Mouse (Mus musculus) embryonic facial prominence, embryonic 12.5 days (tissue): ENCODE measurements around the gene Enox1. TPM values are rescaled to one million over a fixed set of nuclear protein-coding genes. Genes with fewer than 3 reads are reported as not detected.

Experiments used
- ATAC-seq: fragments of 200-750 bp; cut with Nextera tagmentation; 2 replicates; pipeline ENCODE4 v1.8.0; 2017; ENCODE audit not compliant: insufficient number of reproducible peaks, insufficient read depth, low FRiP score, low TSS enrichment
- H3K27ac ChIP-seq: fragments of 300-500 bp; sonication (generic); 2 replicates; pipeline ENCODE4 v1.5.1; 2016; ENCODE audit warnings: mild to moderate bottlenecking
- H3K27me3 ChIP-seq: fragments of 300-500 bp; sonication (generic); 2 replicates; pipeline ENCODE4 v1.6.1; 2016; ENCODE audit warnings: mild to moderate bottlenecking, moderate library complexity
- H3K36me3 ChIP-seq: fragments of 300-500 bp; sonication (generic); 2 replicates; pipeline ENCODE4 v1.6.1; 2016; ENCODE audit warnings: mild to moderate bottlenecking
- H3K4me1 ChIP-seq: fragments of 300-500 bp; sonication (generic); 2 replicates; pipeline ENCODE4 v1.6.1; 2016
- H3K4me2 ChIP-seq: fragments of 300-500 bp; sonication (generic); replicated peaks from 2 replicates; pipeline ENCODE4 v1.6.1; 2016; ENCODE audit warnings: mild to moderate bottlenecking, moderate library complexity
- H3K4me3 ChIP-seq: fragments of 300-500 bp; sonication (generic); 2 replicates; pipeline ENCODE4 v1.5.1; 2016; ENCODE audit warnings: mild to moderate bottlenecking
- H3K9ac ChIP-seq: fragments of 300-500 bp; sonication (generic); 2 replicates; pipeline ENCODE4 v1.6.1; 2016; ENCODE audit warnings: mild to moderate bottlenecking, moderate library complexity
- H3K9me3 ChIP-seq: fragments of 300-500 bp; sonication (generic); 2 replicates; pipeline ENCODE4 v1.6.1; 2016; ENCODE audit warnings: mild to moderate bottlenecking, moderate library complexity
- WGBS: fragments of 180-500 bp; shearing (Covaris S2); methylation state at CpG from one replicate; pipeline ENCODE4 v1.1.7; 2016; 5-methylcytosine and 5-hydroxymethylcytosine counted together
- polyA plus RNA-seq: library from polyadenylated mRNA; unstranded; fragments of >200 nt; fragmentation: Nextera tagmentation; extraction: Ambion mirVana; gene quantifications from 2 replicates; pipeline ENCODE4 v1.2.1, GENCODE M21; 2016

Gene Enox1
- polyA plus RNA-seq, 1 experiment from 2014 or later, result 20.0 TPM

- Histone ChIP-seq H3K4me3 (no peak overlapping the region), H3K27me3 (no peaks in the 10 kb centered on the region), H3K9me3 (no peaks in the 10 kb centered on the region), H3K9ac (no peak overlapping the region), H3K36me3 (no peaks in the 10 kb centered on the region), H3K4me2 (no peak overlapping the region), H3K27ac (no peak overlapping the region), H3K4me1 (peaks cover 5% of the 10 kb centered on the region; the same call in 1 of the 2 replicates)
- WGBS, result 76% methylated on average over 2 of the region's 2 CpGs
- no peak for ATAC-seq
Measured at GRCm38 (mm10) chr14:77416358-77416757, 259.8 kb downstream of the Enox1 start.

DNA sequence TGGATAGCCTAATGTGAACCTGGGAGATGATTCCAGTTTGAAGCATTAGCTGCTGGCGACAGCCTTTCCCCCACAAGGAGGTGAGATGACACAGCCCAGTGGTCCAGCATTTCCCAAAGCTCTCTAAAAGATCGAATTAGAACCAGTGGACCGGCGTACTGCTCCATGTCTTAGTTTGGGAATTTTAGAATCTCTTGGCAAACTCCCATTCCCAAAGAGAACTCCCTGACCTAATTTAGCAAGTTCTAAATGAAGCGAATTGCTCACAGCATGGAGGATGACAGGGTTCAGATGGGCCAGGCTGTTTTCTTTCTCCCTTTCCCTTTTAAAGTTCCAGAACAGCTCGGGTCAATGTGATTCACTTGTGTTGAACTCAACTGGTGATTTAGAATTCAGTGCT is 264.5 kb downstream of the Enox1 start:
- ATAC-seq, result no peak
- H3K36me3 ChIP-seq, result no peaks in the 10 kb centered on the region
- no peaks in the 10 kb centered on the region for H3K4me1 ChIP-seq
- no peak overlapping the region for H3K4me2 ChIP-seq
- 79% methylated on average over 6 of the region's 6 CpGs for WGBS
- H3K27me3 ChIP-seq, result no peaks in the 10 kb centered on the region
- H3K9me3 ChIP-seq, result no peaks in the 10 kb centered on the region
- no peak overlapping the region for H3K4me3 ChIP-seq
- no peak overlapping the region for H3K27ac ChIP-seq
- no peak overlapping the region for H3K9ac ChIP-seq

- Histone ChIP-seq H3K9ac (no peak overlapping the region), H3K27me3 (no peaks in the 10 kb centered on the region), H3K4me2 (no peak overlapping the region), H3K4me1 (no peaks in the 10 kb centered on the region), H3K27ac (no peak overlapping the region), H3K4me3 (no peak overlapping the region), H3K36me3 (no peaks in the 10 kb centered on the region), H3K9me3 (no peaks in the 10 kb centered on the region)
- 82% methylated on average over 9 of the region's 9 CpGs for WGBS
- no peak for ATAC-seq
Measured at GRCm38 (mm10) chr14:77423194-77423593, 266.6 kb downstream of the Enox1 start.

DNA sequence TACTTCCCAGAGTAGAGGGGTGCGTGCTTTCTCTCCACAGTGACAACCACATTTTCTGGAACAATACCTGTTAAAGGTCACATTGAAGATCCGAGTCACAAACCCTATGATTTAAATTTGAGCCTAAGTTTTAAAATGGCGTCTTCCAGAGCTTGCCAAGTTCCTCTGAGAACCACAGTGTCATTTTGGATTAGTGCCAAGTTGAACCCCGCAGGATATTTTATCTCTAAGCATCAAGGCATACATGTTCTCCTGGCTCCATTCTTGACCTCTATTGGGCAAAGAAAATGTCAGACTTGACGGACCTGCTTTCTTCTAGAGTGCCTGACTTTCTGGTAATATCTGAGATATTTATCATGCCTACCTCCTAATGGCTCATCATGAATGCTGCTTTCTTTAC is 282.9 kb downstream of the Enox1 start:
- H3K27ac ChIP-seq, result no peak overlapping the region
- H3K9ac ChIP-seq, result no peak overlapping the region
- ATAC-seq, result no peak
- H3K4me1 ChIP-seq, result no peaks in the 10 kb centered on the region
- no peak overlapping the region for H3K4me3 ChIP-seq
- H3K27me3 ChIP-seq, result no peaks in the 10 kb centered on the region
- H3K9me3 ChIP-seq, result no peaks in the 10 kb centered on the region
- no peaks in the 10 kb centered on the region for H3K36me3 ChIP-seq
- H3K4me2 ChIP-seq, result no peak overlapping the region
- WGBS, result 83% methylated on average over 5 of the region's 5 CpGs

DNA sequence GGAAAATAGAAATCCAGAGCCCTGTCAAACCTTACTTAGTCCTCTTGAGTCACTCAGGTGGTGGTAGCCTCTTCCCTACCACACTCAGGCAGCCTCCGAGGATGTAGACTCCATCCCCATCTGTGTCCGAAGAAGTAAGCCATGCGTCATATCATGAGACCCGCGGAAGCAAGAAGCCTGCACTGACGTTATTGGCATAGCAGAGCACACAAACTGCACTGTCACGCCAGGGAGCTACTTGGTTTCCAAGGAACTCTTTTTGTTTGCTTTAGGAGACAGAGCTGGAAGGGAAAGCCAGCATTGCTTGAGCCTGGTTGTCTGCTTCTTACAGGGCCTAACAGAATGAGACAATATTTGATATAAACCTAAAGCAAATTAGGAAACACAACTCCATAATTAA is 284.2 kb downstream of the Enox1 start:
- H3K4me3 ChIP-seq, result no peak overlapping the region
- H3K4me1 ChIP-seq, result no peaks in the 10 kb centered on the region
- no peaks in the 10 kb centered on the region for H3K27me3 ChIP-seq
- WGBS, result 81% methylated on average over 7 of the region's 7 CpGs
- no peak for ATAC-seq
- H3K27ac ChIP-seq, result no peak overlapping the region
- no peaks in the 10 kb centered on the region for H3K9me3 ChIP-seq
- no peaks in the 10 kb centered on the region for H3K36me3 ChIP-seq
- no peak overlapping the region for H3K4me2 ChIP-seq
- no peak overlapping the region for H3K9ac ChIP-seq

GRCm38 (mm10) chr14:77441541-77441940 is 285.0 kb downstream of the Enox1 start:
- no peaks in the 10 kb centered on the region for H3K27me3 ChIP-seq
- H3K36me3 ChIP-seq, result no peaks in the 10 kb centered on the region
- no peak overlapping the region for H3K9ac ChIP-seq
- H3K4me2 ChIP-seq, result no peak overlapping the region
- 89% methylated on average over 6 of the region's 6 CpGs for WGBS
- H3K9me3 ChIP-seq, result no peaks in the 10 kb centered on the region
- H3K4me3 ChIP-seq, result no peak overlapping the region
- no peaks in the 10 kb centered on the region for H3K4me1 ChIP-seq
- ATAC-seq, result no peak
- H3K27ac ChIP-seq, result no peak overlapping the region

DNA sequence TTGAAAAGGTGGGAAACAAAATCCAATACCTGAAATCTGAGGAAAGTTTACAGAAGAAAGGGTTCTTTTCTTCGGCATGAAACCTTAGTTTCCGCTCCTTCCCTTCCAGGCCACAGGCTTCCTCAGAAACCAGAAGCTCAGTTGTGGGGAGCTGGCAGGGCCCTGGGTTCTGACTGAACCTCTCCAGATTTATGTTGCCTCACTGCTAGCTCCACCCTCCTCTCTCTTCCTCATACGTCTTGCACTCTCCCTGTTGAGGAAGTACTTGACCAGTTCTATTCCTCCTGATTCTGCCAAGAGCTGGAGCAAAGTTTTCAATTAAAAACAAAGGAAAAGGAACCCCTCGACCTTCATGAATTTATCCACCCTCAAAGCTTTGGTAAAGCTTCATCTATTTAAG is 291.4 kb downstream of the Enox1 start:
- Histone ChIP-seq H3K9ac (no peak overlapping the region), H3K9me3 (no peaks in the 10 kb centered on the region), H3K27me3 (no peaks in the 10 kb centered on the region), H3K4me2 (no peak overlapping the region), H3K4me3 (no peak overlapping the region), H3K27ac (no peak overlapping the region), H3K36me3 (no peaks in the 10 kb centered on the region), H3K4me1 (no peaks in the 10 kb centered on the region)
- WGBS, result 75% methylated on average over 4 of the region's 4 CpGs
- ATAC-seq, result no peak

GRCm38 (mm10) chr14:77451916-77452315 is 295.4 kb downstream of the Enox1 start:
- no peaks in the 10 kb centered on the region for H3K9me3 ChIP-seq
- ATAC-seq, result no peak
- H3K4me1 ChIP-seq, result no peaks in the 10 kb centered on the region; the same call in none of the 2 replicates
- H3K9ac ChIP-seq, result no peak overlapping the region
- no peak overlapping the region for H3K4me2 ChIP-seq
- H3K27me3 ChIP-seq, result no peaks in the 10 kb centered on the region
- H3K27ac ChIP-seq, result no peak overlapping the region
- 71% methylated on average over 4 of the region's 4 CpGs for WGBS
- no peak overlapping the region for H3K4me3 ChIP-seq
- H3K36me3 ChIP-seq, result no peaks in the 10 kb centered on the region

GRCm38 (mm10) chr14:77456066-77456465 is 299.5 kb downstream of the Enox1 start:
- WGBS, result 80% methylated on average over 3 of the region's 3 CpGs
- Histone ChIP-seq H3K36me3 (no peaks in the 10 kb centered on the region), H3K4me3 (no peak overlapping the region), H3K4me1 (peaks cover 5% of the 10 kb centered on the region), H3K27me3 (no peaks in the 10 kb centered on the region), H3K27ac (no peak overlapping the region), H3K9ac (no peak overlapping the region), H3K9me3 (no peaks in the 10 kb centered on the region), H3K4me2 (no peak overlapping the region)
- ATAC-seq, result no peak

GRCm38 (mm10) chr14:77456876-77457275 is 300.3 kb downstream of the Enox1 start:
- Histone ChIP-seq H3K4me3 (no peak overlapping the region), H3K9ac (no peak overlapping the region), H3K9me3 (no peaks in the 10 kb centered on the region), H3K27me3 (no peaks in the 10 kb centered on the region), H3K36me3 (no peaks in the 10 kb centered on the region), H3K4me1 (peaks cover 5% of the 10 kb centered on the region), H3K4me2 (no peak overlapping the region), H3K27ac (no peak overlapping the region)
- no peak for ATAC-seq
- 72% methylated on average over 7 of the region's 7 CpGs for WGBS

DNA sequence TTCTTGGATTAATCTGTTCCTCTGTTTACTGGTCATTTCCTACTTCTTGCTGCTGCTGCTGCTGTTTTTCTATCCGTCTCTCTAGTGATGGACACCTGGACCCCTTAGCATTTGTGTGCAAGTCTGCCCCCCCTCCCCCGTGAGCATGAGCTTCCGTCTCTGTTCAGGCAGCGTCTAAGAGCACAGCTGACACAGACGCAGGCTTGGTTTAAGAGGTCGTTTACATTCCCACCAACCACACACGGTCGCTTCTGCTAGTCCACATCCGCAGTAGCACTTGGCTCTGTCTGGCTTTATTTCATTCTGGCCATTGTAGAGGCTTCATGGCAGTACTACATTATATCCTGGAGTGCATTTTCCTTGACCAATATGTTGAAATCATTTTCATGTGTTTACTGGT is 301.7 kb downstream of the Enox1 start:
- H3K4me3 ChIP-seq, result no peak overlapping the region
- no peaks in the 10 kb centered on the region for H3K27me3 ChIP-seq
- H3K9ac ChIP-seq, result no peak overlapping the region
- no peak overlapping the region for H3K4me2 ChIP-seq
- no peaks in the 10 kb centered on the region for H3K9me3 ChIP-seq
- peaks cover 5% of the 10 kb centered on the region for H3K4me1 ChIP-seq
- no peak overlapping the region for H3K27ac ChIP-seq
- 20% methylated on average over 9 of the region's 9 CpGs for WGBS
- no peak for ATAC-seq
- H3K36me3 ChIP-seq, result no peaks in the 10 kb centered on the region

- no peak for ATAC-seq
- 78% methylated on average over 4 of the region's 4 CpGs for WGBS
- H3K9ac ChIP-seq, result no peak overlapping the region
Measured at GRCm38 (mm10) chr14:77463919-77464318, 307.4 kb downstream of the Enox1 start.

DNA sequence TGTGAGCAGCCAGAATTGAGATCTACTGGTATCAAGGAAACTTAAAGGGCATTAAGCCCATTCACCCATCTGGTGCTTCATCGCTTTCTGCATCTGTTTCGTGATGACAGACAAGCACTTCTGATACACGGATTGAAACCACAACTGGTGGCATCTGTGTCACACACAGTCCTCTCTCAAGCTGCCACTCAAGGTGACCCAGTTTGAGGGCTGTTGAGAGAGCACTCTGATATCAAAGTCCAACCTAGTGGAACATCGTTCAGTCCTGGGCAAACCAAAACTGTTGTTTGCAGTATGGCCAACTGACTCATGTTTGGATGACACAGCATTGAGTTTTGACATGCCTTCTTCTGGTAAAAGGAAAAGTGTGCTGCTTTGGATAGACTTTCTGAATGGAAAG is 308.2 kb downstream of the Enox1 start:
- WGBS, result 87% methylated on average over 4 of the region's 4 CpGs
- no peak overlapping the region for H3K27ac ChIP-seq

More at GRCm38 (mm10) chr14:77463919-77464318, 307.4 kb downstream of the Enox1 start:
- Histone ChIP-seq H3K9me3 (no peaks in the 10 kb centered on the region), H3K4me1 (no peaks in the 10 kb centered on the region), H3K36me3 (no peaks in the 10 kb centered on the region), H3K27ac (no peak overlapping the region), H3K27me3 (no peaks in the 10 kb centered on the region), H3K4me3 (no peak overlapping the region), H3K4me2 (no peak overlapping the region)

More for the DNA sequence above, 308.2 kb downstream of the Enox1 start:
- H3K9me3 ChIP-seq, result no peaks in the 10 kb centered on the region
- no peaks in the 10 kb centered on the region for H3K27me3 ChIP-seq
- H3K36me3 ChIP-seq, result no peaks in the 10 kb centered on the region
- no peak overlapping the region for H3K4me2 ChIP-seq
- no peak overlapping the region for H3K9ac ChIP-seq
- ATAC-seq, result no peak
- no peak overlapping the region for H3K4me3 ChIP-seq
- H3K4me1 ChIP-seq, result no peaks in the 10 kb centered on the region
